Mouse (Mus musculus): ENCODE measurements around the gene Gm48551.

GRCm38 (mm10) chr10:81409330-81409729, 25.1 kb downstream of the Gm48551 start:
- TF ChIP-seq POLR2A (IDR thresholded peaks at IDR 0.05; ENCODE audit: borderline replicate concordance, extremely low read depth, low read depth, low read length), result no peak
- TF ChIP-seq CTCF (IDR thresholded peaks at IDR 0.05; ENCODE audit: insufficient read depth, low read length), result no peak

Data from lung, adult 2 months (tissue).